Mouse (Mus musculus) stomach, postnatal 0 days (tissue): ENCODE measurements around the gene Gm44579. TPM values are rescaled to one million over a fixed set of nuclear protein-coding genes. Genes with fewer than 3 reads are reported as not detected.

ENCODE experiments used
- ATAC-seq: fragments of 200-750 bp; cut with Nextera tagmentation; 2 replicates; pipeline ENCODE4 v1.8.0; 2017; ENCODE audit not compliant: low FRiP score, low TSS enrichment
- DNase-seq: peaks from one replicate; pipeline ENCODE4 v3.0.0-alpha.2; 2016; ENCODE audit warnings: low spot score
- H3K27ac ChIP-seq: fragments of 300-500 bp; sonication (generic); replicated peaks from 2 replicates; pipeline ENCODE4 v1.5.1; 2014; ENCODE audit warnings: mild to moderate bottlenecking, control low read depth
- H3K27me3 ChIP-seq: fragments of 300-500 bp; sonication (generic); 2 replicates; pipeline ENCODE4 v1.6.1; 2014; ENCODE audit warnings: low read length; ENCODE audit not compliant: control insufficient read depth, insufficient read depth
- H3K36me3 ChIP-seq: fragments of 300-500 bp; sonication (generic); 2 replicates; pipeline ENCODE4 v1.6.1; 2014; ENCODE audit warnings: low read length, mixed read lengths; ENCODE audit not compliant: control insufficient read depth, insufficient read depth
- H3K4me1 ChIP-seq: fragments of 300-500 bp; sonication (generic); replicated peaks from 2 replicates; pipeline ENCODE4 v1.6.1; 2014; ENCODE audit warnings: antibody characterized with exemption; ENCODE audit not compliant: control insufficient read depth, insufficient read depth
- H3K4me2 ChIP-seq: fragments of 300-500 bp; sonication (generic); replicated peaks from 2 replicates; pipeline ENCODE4 v1.6.1; 2014; ENCODE audit warnings: low read depth, mild to moderate bottlenecking, control low read depth, moderate library complexity
- H3K4me3 ChIP-seq: fragments of 300-500 bp; sonication (generic); 2 replicates; pipeline ENCODE4 v1.5.1; 2014; ENCODE audit warnings: low read depth, low read length, control low read depth
- H3K9ac ChIP-seq: fragments of 300-500 bp; sonication (generic); 2 replicates; pipeline ENCODE4 v1.6.1; 2014; ENCODE audit warnings: mild to moderate bottlenecking, low read length, control low read depth, mixed read lengths
- H3K9me3 ChIP-seq: fragments of 300-500 bp; sonication (generic); 2 replicates; pipeline ENCODE4 v1.6.1; 2016; ENCODE audit warnings: low read length; ENCODE audit not compliant: control insufficient read depth
- CTCF ChIP-seq: IDR thresholded peaks from 2 replicates; pipeline ENCODE4 v1.5.1; 2016; ENCODE audit warnings: antibody characterized with exemption, low read depth, mild to moderate bottlenecking, moderate library complexity
- EP300 ChIP-seq: optimal IDR thresholded peaks from 2 replicates; pipeline ENCODE3; 2016; ENCODE audit warnings: antibody characterized with exemption
- whole genome bisulfite sequencing: fragments of 180-500 bp; shearing (Covaris S2); extraction: QIAGEN DNeasy Blood & Tissue Kit; methylation state at CpG from one replicate; pipeline ENCODE4 v1.1.7; 2014; 5-methylcytosine and 5-hydroxymethylcytosine counted together
- polyA plus RNA-seq: library from polyadenylated mRNA; unstranded; fragments of >200 nt; fragmentation: Nextera tagmentation; extraction: Ambion mirVana; gene quantifications from 2 replicates; pipeline ENCODE4 v1.2.1, GENCODE M21; 2015

Gene Gm44579
- not detected in 2 replicates for polyA plus RNA-seq

DNA sequence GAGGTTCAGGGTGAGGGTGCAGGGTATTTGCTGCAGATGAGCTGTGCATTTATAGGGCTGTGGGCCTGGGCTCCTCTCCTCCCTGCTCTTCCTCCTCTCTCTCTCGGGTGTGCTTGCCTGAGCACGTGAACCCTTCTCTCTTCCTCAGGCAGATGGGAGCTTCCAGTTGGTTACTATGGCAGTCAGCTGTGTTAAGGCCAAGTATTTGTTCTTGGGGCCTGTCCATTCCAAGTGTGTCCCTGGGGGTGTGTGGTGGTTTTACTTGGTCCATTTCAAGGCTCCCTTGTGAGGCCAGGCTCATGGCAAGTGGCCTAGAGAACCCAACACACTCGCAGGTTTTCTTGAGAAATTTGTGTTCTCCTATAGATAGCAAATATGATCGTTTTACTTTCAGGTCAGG, at the start of gene Gm44579, which contains the start of gene Olfr287:
Gm44579 (minus strand) TSS at position 101 of the 400 bp plus-strand sequence.
Olfr287 (minus strand) TSS at position 180 of the 400 bp plus-strand sequence.
- DNase-seq (no peak), ATAC-seq (no peak)
- no peak within 1 kb of the TSS for H3K27ac ChIP-seq
- no peaks in the 10 kb centered on the region for H3K36me3 ChIP-seq
- H3K27me3 ChIP-seq, result no peaks in the 10 kb centered on the region
- H3K4me3 ChIP-seq, result no peak within 1 kb of the TSS
- no peak for TF ChIP-seq EP300
- no peak for TF ChIP-seq CTCF
- H3K4me1 ChIP-seq, result no peaks in the 10 kb centered on the region
- 53% methylated on average over 4 of the region's 4 CpGs for WGBS
- H3K9ac ChIP-seq, result no peak within 1 kb of the TSS
- no peaks in the 10 kb centered on the region for H3K9me3 ChIP-seq
- no peak within 1 kb of the TSS for H3K4me2 ChIP-seq

- 87% methylated on average over 7 of the region's 7 CpGs for WGBS
- no peaks in the 10 kb centered on the region for H3K4me1 ChIP-seq
- TF ChIP-seq CTCF (no peak), EP300 (no peak)
- H3K36me3 ChIP-seq, result no peaks in the 10 kb centered on the region
- no peak overlapping the region for H3K4me2 ChIP-seq
- no peak overlapping the region for H3K27ac ChIP-seq
- H3K27me3 ChIP-seq, result no peaks in the 10 kb centered on the region
- no peaks in the 10 kb centered on the region; the same call in 1 of the 2 replicates for H3K9me3 ChIP-seq
- DNase-seq (no peak), ATAC-seq (no peak)
- no peak overlapping the region for H3K9ac ChIP-seq
- no peak overlapping the region for H3K4me3 ChIP-seq
Observed at GRCm38 (mm10) chr15:98257776-98258175, 37.0 kb upstream of the Gm44579 start.

DNA sequence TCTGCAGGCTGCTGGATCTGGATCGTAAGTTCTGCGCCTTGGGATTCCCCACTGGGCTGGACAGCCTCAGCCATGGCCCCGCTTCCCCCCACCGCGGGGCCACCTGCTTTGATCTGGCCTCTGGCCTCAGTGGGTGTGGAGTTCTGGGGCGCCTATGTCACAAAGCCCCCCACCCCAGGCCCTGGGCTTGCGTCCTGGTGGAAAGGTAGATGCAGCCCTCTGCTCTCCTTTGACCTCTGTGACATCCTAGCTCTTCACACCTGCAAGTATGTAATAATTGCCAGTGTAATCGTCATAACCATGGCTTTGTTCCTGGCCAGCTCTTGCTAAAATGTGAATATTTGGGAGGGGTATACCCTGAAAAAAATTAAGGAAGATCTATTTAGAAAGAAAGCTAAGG, 36.4 kb upstream of the Gm44579 start, which contains the start of gene H1fnt:
H1fnt (minus strand) TSS at position 101 of the 400 bp plus-strand sequence.
- TF ChIP-seq EP300, result no peak
- no peak for TF ChIP-seq CTCF
- DNase-seq (no peak), ATAC-seq (no peak)
- no peak within 1 kb of the TSS for H3K9ac ChIP-seq
- no peaks in the 10 kb centered on the region for H3K4me1 ChIP-seq
- H3K36me3 ChIP-seq, result no peaks in the 10 kb centered on the region
- H3K27me3 ChIP-seq, result no peaks in the 10 kb centered on the region
- no peak within 1 kb of the TSS for H3K27ac ChIP-seq
- H3K4me3 ChIP-seq, result no peak within 1 kb of the TSS
- WGBS, result 85% methylated on average over 8 of the region's 8 CpGs
- H3K4me2 ChIP-seq, result no peak within 1 kb of the TSS
- no peaks in the 10 kb centered on the region; the same call in 1 of the 2 replicates for H3K9me3 ChIP-seq

GRCm38 (mm10) chr15:98256271-98256670, 35.5 kb upstream of the Gm44579 start:
- Histone ChIP-seq H3K27ac (no peak overlapping the region), H3K36me3 (no peaks in the 10 kb centered on the region), H3K9me3 (no peaks in the 10 kb centered on the region; the same call in 1 of the 2 replicates), H3K27me3 (no peaks in the 10 kb centered on the region), H3K4me1 (no peaks in the 10 kb centered on the region), H3K4me3 (no peak overlapping the region), H3K4me2 (no peak overlapping the region), H3K9ac (no peak overlapping the region)
- 95% methylated on average over 13 of the region's 13 CpGs for WGBS
- ATAC-seq, result no peak
- DNase-seq, result no peak
- TF ChIP-seq EP300, result no peak
- TF ChIP-seq CTCF, result no peak

GRCm38 (mm10) chr15:98235442-98235841, 14.7 kb upstream of the Gm44579 start:
- Histone ChIP-seq H3K27ac (no peak overlapping the region), H3K4me1 (no peaks in the 10 kb centered on the region), H3K9me3 (no peaks in the 10 kb centered on the region), H3K27me3 (no peaks in the 10 kb centered on the region), H3K9ac (no peak overlapping the region), H3K4me3 (no peak overlapping the region), H3K4me2 (no peak overlapping the region), H3K36me3 (no peaks in the 10 kb centered on the region)
- ATAC-seq (no peak), DNase-seq (no peak)
- TF ChIP-seq EP300 (no peak), CTCF (no peak)
- 90% methylated on average over 4 of the region's 4 CpGs for WGBS

DNA sequence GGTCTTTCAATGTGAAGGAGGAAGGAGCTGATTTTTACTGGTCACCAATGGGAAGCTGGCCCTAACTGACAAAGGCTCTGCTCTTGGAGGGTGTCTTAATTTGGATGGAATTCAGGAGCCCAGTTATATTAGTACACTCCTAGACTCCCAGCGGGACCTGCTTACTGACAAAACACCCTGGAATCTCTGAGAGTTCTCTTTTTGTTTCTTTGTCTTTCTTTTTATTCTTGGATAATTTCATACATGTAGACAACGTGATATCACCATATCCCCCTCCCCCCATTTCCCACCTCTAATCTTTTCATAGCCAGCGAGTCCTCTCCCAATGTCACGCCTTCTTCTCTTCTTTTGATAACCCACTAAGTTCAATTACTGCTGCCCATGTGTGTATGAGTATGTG, 13.6 kb upstream of the Gm44579 start, which contains the start of gene Olfr286:
Olfr286 (minus strand) TSS at position 101 of the 400 bp plus-strand sequence.
- Histone ChIP-seq H3K36me3 (no peaks in the 10 kb centered on the region), H3K9ac (no peak within 1 kb of the TSS), H3K4me2 (no peak within 1 kb of the TSS), H3K4me3 (no peak within 1 kb of the TSS), H3K9me3 (no peaks in the 10 kb centered on the region), H3K27me3 (no peaks in the 10 kb centered on the region), H3K27ac (no peak within 1 kb of the TSS), H3K4me1 (no peaks in the 10 kb centered on the region)
- ATAC-seq (no peak), DNase-seq (no peak)
- WGBS, result 74% methylated on average over 4 of the region's 4 CpGs
- TF ChIP-seq EP300 (no peak), CTCF (no peak)
